Mouse (Mus musculus) layer of hippocampus, adult 11-12 months (tissue): Measurements from ENCODE around the gene Soga1.

ENCODE experiments used
- DNase-seq: peaks from one replicate; pipeline ENCODE4 v3.0.0; 2022; ENCODE audit warnings: low spot score

The Soga1 gene

DNA sequence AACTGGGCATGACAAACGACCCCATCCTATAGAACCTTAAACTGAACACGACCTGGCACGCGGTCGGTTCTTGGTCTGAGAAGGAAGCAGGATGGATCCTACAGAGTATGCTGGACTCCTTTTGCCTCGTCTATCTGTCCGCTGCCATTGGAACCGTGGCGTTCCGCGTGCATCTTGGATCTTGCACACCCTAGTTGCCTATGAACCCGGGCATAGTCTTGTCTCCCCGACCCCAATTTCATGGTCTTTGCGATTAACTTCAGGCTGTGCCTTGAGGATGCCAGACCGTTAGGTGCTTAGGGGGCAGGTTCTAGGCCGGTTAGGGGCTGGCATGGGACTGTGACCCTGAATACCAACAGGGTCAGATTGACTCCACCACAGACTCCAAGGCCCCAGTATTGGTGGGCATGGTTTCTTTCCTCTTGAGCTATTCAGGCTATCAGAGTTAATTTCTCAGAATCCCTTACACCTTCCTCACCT, 687 bp upstream of the Soga1 start:
- no peak for DNase-seq

DNA sequence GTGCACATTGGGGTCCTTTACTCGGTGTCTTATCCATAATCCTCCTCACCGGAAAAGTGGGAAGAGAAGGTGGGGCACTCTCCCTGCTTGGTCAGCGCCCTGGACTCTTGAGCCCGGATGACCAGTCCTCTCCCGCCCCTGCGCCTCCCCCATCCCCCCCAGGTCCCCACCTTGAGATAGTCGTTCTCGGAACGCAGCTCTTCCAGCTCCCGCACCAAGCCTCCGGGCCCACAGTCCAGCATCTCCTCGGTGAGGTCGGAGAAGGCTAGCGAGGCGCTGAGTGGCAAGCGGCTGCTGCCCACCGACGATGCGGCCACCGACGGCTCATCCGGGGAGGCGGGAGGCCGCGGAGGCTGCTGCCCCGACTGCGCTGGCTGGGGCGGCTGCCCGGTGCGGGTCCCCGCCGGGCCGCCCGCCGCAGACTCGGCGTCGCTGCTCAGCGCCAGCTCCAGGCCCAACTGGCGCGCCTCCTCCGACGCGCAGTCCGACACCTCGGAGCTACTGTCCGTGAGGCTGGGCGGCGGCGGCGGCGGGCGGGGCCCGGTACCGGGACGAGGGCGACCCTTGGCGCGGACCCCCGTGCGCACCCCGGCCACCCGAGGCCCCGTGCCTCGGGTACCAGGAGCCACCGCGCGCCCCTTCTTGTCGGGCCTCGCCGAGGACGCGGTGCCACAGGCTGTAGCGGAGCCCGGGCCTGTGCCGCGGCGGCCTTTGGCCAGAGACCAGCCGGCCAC, 828 bp downstream of the Soga1 start:
- no peak for DNase-seq

DNA sequence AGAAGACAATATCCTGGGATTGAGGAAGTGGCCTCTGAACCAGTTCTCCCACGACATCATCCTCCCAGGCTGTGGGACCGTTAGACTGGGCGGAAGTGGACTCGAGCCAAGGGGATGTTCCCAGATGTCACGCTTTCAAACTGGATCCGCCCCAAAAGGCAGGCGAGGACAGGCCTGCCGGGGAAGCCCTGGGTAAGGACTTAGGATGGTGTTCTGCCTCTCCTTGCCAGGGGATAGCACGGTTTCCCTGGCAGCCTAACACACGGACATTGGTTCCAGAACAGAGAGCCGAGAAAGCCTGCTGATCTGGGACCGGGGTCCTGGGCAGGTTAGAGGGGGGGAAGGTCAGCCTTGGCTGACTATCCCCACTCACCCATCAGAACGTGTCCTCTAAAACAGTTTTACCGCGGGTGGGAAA, 1.4 kb downstream of the Soga1 start:
- peak; percentile 85 for DNase-seq

DNA sequence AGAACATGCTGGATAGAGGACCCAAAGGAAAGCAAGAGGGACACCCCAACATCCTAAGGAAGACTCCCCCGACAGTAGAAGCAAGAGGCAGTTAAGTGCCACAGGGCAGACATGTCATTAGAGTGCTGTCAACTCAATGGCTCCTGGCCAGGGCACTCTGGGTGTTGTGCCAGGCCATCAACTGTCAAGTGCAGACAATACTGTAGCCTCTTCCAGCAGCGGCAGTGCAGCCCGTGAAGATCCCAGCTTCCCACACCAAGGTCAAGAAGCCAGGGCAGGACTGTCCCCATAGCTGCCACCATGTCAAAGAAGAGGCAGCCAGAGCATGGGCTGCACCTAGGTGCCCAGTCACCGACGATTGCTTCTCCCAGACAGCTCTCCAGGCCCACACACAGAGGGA, 1.9 kb downstream of the Soga1 start:
- peak; percentile 70 for DNase-seq

DNA sequence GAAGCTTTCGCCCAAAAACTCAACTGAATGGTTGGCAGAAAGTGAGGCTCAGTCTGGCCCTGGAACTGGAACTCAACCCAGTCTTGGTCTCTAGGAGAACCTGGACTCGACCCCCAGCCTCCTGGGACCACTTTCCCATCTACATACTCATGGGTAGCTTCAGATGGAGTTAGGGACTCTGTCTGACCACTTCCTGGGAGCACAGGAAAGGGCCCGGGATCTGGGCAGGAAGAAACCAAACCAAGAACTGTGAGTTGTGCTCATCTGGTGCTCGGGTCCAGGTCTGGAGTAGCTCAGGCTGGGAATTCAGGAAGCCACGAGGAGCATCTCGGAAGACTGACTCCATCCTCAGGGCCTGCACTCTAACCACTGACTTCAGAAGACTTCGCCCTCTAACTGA, 2.5 kb downstream of the Soga1 start:
- no peak for DNase-seq

DNA sequence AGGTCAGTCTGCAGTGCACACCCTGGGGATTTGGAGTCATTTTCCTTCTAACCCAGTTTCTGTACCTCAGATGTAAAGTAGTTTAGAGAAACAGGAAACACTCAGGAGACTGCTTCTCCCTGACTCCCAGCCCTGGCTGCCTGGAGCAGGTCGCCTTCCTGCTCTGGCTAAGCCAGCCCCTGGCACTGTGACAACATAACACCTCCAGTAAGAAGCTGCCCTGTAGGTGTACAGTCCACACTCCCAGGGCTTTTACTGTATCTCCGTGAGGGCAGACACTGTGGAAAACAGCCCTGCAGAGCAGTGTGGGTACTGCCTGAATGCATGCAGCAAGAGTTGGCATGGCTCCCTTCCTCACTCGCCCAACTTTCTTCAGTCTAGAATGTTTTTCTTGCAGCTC, 3.4 kb downstream of the Soga1 start:
- no peak for DNase-seq

DNA sequence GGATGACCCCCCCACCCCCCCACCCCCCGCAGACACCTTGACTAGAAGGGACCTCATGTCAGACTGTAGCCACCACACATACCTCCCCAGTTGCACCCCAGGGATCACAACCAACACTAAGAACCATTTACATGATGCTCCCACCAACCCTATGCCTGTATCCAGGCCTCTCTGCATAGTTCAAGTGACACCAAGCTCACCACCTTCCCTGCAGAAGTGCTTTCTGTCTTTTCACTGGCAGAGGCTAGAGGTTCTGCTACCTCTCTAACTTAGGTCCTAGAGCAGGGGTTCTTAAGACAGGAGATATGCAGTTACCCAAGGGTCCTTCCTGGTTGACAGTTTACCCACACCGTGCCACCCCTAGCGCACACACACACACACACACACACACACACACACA, 3.8 kb downstream of the Soga1 start:
- no peak for DNase-seq

DNA sequence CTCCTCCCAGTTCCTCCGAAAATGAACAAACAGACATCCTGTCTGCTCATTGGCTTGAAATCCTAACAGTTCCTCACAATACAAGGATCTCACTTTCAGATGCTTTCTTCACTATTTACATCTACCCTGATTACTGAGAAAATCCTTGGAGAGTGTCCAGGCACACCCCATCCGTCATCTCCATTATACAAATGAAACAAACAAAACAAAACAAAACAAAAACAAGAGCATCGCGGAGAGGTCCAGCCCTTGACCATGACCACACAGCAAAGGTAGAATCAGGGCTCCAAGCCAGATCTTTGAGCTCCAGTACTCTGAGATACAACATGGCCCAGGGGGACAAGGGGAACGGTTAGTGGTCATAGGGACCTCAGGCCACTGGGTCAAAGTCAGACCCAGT, 4.3 kb downstream of the Soga1 start:
- no peak for DNase-seq

DNA sequence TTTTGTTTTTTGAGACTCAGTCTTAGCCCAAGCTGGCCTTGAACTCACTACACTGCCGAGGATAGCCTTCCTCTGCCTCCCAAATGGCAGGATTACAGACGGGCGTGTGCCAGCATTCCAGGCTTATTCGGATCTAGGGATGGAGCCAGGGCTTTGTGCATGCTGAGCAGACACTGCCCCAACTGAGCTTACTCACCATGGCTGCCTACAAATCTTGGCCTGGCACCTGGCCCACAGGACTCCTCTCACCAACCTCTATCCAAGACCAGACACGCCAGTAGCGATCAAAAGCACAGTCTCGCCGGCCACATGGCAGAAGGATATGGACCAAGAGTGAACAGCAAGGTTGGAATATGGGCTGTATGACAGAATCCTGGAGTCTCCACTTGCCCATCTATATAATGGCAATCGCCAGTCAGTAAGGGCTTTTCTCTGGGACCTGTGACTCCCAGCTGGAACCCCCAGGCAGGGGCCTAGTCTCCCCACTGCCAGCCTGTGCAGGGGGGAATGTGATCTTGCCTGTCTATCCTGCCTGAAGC, 4.8 kb downstream of the Soga1 start:
- no peak for DNase-seq

DNA sequence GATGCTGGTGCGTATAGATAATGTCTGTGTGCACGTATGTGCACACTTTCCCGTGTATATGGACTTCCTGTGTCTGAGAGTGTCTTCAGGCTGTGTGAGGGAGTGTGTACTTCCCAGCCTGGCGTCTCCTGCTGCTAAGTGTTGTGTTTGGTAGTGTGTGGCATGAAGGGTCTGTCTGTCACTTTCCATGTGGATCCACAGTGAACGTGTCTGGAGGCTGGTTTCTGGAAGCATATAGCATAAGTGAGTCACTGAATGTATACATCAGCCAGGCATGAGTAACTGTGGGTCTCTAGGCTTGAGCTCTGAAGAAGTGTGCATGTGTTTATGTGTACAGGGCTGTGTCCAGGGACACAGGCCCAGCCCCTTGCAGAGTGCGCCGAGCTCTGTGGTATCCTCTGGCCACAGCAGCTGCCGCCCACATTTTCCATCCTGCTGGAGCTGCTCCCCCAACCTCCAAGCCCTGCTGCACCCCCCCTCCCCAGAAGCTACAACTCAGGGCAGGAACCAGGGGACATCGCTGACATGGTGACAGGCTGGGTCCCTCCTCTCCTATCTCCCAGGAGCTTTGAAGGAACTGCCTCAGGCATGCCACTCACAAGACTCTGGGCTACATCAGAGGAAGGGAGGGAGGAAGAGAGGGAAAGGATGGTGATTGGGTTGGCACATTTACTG, 5.5 kb downstream of the Soga1 start:
- no peak for DNase-seq

DNA sequence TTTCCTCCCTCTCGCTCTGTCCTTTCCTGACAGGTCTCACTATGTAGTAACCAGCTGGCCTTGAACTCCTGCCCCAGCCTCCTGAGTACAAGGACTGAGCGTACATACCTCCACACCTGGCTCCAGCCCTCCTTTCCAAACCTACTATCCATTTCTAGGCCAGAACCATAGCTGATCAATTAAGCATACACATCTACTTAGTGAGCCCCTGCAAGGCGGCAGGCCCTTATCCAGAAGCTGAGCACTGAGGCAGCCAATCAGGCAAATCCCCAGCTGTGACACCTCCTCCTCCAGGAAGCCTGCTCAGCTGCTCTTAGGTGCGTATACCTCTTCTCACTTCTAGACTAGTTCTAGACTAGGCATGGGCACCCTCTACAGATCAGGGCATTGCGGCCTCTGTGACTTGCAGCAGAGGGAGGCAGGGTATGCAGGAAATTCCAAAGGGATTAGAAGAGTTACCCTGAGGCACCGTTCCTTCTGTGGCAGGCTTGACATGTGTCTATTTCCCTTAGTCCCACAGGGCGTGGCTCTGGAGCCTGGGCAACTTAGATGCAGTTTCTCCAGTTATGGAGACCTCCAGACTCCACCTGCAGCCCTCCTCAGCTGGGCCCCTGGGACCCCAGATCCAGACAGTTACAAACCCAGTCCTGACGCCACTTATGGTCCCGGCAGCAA, 6.6 kb downstream of the Soga1 start:
- DNase-seq, result no peak

DNA sequence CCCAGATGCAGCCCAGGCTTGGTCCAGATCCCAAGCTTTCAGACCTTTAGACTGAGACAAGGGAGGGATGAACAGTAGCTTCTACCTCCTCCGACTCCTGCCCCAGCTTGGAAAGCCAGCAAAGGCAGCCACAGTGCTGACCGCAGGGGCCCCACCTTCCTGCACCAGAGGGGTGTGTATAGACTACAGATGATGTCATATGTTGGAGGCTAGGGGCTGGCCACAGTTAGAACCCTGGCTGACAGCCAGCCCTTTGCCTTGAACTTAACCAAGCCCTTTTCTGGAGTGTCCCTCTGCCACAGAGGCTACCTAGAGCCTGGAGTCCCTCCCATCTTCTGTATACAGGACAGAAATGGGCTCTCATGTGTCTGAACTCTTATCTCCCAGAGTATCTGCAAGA, 7.5 kb downstream of the Soga1 start:
- no peak for DNase-seq

DNA sequence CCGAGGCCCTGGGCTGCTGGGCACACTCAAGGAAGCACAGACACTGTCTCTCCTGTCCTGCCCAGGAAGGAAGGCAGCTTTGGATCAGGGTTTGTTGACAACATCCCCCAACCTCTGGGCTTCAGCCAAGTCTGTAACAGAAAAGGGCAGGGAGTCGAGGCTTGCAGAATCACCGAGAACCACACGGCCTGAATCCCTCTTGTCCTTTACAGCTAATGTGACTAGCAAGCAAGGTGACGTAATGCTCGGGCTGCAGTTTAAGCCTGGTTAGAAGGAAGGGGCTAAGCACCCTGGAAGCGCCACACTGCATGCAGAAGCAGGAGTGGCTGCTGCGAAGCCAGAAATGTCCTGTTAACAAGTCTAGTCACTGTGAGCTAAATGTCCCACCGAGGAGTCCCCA, 8.7 kb downstream of the Soga1 start:
- DNase-seq, result no peak

DNA sequence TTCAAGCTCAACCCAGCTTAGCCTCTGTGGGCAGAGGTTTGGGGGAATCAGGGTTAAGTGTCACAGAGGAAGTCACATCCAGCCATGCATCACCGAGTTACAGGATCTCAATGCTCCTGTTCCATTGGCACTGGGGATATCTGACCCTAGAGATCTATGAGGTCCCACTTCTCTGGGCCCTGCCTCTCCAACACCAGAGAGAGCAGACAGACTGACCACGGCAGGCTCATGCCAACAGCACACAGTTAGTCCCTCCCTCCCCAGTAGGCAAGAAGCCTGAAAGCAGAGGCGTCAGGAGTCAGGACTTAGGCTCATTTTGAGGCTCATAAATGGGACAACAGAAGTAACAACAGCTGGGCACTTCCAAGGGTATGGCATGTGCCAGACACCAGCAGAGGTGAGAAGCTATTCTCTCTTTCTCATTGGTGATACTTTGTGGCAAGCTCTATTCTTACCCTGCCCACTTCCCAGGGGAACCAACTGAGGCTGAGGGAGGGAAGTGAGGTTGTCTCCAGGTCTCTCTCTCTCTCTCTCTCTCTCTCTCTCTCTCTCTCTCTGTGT, 9.2 kb downstream of the Soga1 start:
- DNase-seq, result no peak

DNA sequence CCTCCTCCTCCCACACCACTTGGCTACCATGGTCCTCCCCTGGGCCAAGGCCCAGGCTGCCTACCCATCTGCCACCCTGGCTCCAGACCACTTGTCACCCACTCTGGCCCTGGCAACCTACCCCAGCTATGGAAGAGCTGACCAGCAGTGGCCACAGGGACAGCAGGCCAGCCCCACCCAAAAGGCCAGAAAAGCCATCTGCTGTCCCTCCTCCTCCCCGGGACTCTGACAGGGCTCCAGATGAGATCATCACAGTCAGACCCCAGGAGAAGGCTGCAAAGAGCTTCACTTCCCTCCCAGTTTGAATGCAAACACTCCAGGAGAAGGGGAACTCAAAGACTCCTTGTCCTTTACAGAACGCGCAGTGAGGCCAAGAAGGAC, 9.7 kb downstream of the Soga1 start:
- DNase-seq, result no peak

DNA sequence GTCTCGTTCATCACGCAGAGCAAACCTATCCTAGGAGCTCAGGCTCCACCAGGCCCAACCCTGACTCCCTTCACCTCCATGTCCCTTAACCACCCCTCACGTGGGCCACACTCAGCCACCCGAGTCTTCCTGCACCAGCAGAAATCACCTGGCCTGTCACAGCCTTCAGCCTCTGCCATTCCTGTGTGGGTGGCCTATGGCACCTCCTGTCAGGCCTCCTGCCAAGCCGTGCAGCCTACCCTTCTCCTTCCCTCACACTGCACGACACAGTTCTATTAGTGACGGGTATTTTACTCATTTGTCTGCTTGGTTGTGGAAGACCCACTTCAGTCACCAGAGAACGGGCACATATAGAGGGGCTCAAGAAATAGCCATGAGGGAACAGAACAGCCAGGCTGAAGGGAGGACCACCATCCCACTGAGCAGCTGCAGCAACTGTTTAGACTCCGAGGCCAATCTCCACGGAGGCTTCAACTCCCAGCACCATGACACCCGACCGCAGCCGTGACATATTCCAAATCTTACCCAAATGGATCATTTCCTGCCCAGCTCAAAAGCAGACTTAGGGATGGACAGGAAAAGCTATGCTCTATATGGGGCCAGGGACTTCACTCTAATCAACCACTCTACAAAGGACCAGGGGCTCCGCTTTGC, 10.2 kb downstream of the Soga1 start:
- DNase-seq, result no peak

DNA sequence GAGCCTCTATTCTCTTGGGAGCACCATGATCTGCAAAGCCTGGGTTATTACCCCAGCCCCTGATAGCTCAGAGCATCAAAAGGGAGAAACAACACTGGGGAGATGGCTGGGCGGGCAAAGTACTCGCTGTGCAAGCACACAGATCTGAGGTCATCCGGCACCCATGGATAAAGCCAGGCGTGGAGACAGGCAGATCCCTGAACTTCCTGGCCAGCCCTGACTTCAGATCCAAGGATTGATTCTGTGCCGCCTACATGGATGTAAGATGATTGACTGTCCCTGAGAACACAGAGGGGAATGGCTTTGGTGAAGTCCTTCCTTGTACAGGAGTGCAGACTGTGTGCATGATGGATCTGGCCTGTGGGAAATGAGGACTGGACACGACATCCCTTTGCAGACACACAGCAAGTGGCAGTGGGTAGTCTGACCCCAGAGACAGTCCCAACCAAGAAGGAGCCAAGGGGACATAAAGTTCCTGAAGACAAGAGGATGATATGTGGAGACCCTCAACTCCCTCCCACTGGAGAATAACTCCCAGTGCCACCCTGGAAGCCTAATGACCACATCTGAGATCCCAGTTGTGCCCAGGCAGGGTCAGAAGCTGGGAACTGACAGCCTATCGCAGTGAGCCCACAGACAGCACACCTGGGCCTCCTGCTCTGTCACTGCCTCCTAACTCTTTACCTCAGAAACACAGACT, 12.2 kb downstream of the Soga1 start:
- no peak for DNase-seq

DNA sequence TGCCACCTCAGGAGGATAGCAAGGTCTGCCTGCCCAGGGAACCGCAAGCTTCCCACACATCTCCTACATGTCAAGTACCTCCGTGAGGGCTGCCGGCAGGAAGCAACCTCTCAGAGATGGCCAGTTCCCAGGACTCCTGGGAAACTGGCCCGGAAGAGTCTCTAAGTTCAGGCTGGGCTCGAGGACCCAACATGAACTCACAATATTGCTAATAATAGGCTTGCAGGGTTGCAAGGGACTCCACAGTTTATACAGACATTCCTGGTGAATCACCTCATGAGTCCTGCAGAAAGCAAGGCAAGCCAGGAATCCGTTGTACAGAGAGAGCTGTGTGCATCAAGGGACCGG, 13.2 kb downstream of the Soga1 start:
- no peak for DNase-seq

DNA sequence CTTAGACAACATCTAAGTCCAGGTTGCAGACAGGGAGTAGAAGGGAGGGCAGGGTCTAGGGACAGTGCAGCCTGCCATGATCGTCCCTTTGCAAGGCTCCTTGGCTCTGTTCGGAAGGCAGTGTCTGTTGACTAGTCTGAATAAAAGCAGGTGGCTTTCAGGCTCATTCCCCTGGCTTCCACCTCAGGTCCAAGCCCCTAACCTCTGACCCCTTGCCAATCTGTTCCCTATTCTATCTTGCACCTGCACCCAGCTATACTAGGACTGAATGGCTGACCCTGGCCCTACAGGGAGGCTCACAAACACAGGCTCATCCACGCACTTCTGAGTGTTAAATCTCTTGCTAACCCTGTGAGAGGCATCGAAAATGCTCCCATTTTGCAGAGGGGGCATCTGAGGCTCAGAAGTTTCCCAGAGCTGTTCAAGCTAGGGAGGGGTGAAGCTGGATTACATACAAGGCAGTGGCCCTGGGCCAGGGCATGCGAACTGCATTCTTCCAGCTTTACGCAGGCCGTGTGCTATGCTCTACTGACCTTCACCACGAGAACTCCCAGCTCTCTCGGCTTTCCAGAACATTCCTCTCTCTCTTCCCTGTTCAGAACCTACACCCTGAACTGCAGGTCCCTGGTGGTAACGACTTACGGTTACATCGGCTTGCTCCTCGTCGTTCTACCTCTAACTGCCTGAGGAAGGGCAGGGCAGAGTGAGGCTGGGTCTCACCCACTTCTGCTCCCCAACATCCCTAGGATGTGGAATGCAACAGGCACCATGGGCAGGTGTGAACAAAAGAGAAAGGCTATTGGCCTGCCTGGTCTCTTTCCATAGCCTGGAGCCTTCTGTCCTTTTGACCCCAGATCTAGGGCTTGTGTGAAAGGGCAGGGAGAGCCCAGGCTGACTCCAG, 13.8 kb downstream of the Soga1 start:
- DNase-seq, result no peak

DNA sequence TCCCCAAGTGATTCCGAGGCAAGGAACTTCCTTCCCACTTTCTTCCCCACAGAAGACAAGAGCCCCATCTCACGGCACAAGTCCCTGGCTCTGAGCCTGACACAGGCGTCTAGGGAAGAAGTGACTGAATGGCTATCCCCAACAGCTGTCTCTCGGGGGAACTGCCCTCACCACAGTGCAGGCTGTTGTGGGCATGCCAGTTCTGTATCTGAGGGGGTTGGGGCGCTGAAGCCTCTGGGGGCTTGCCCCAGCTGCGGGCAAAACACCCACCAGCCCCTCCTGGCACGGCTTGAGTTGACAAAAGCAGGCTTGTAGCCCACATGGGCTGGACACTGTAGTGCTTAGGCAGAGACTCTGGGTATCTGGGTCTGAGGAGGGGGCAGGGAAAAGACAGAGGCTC, 14.9 kb downstream of the Soga1 start:
- DNase-seq, result peak; percentile 75
